Mouse (Mus musculus) layer of hippocampus, adult 2 months (tissue): ENCODE measurements around the gene Pid1. TPM values are rescaled to one million over a fixed set of nuclear protein-coding genes. Genes with fewer than 3 reads are reported as not detected.

Source experiments
- DNase-seq, 2 experiments: peaks; one replicate each; pipeline ENCODE4 v3.0.0; 2022; ENCODE audit warnings: low spot score in 2 of 2
- H3K27ac ChIP-seq: fragments of 200-600 bp; 2 replicates; pipeline ENCODE4 v1.8.1; 2022
- H3K4me3 ChIP-seq: fragments of 200-600 bp; 2 replicates; pipeline ENCODE4 v1.8.1; 2022; ENCODE audit warnings: mild to moderate bottlenecking
- CTCF ChIP-seq: fragments of 200-600 bp; conservative IDR thresholded peaks from 2 replicates; pipeline ENCODE4 v1.8.1; 2022; ENCODE audit warnings: antibody characterized with exemption, mild to moderate bottlenecking, moderate library complexity
- total RNA-seq, 2 experiments: library from RNA; stranded (reverse); gene quantifications; 2 replicates each; pipeline ENCODE4 v1.2.3; 2021

Gene Pid1
- total RNA-seq, 2 experiments from 2014 or later: 36.8 to 39.4 TPM

- Histone ChIP-seq H3K4me3 (no peak overlapping the region), H3K27ac (no peak overlapping the region)
- DNase-seq: peak in 1 of 2 experiments; percentile 16
- no peak for TF ChIP-seq CTCF
These were observed 22.6 kb upstream of the Pid1 start for GRCm38 (mm10) chr1:84386481-84387146.

GRCm38 (mm10) chr1:84382709-84383108 lies 18.7 kb upstream of the Pid1 start:
- no peak overlapping the region for H3K4me3 ChIP-seq
- DNase-seq: no peak
- TF ChIP-seq CTCF: no peak
- H3K27ac ChIP-seq: no peak overlapping the region

- H3K27ac ChIP-seq: no peak overlapping the region
- no peak overlapping the region for H3K4me3 ChIP-seq
- no peak for DNase-seq
- no peak for TF ChIP-seq CTCF
These were observed 18.1 kb upstream of the Pid1 start for GRCm38 (mm10) chr1:84382064-84382463.

GRCm38 (mm10) chr1:84380895-84381294 lies 16.9 kb upstream of the Pid1 start:
- Histone ChIP-seq H3K4me3 (no peak overlapping the region), H3K27ac (no peak overlapping the region)
- TF ChIP-seq CTCF: no peak
- DNase-seq: no peak

- Histone ChIP-seq H3K27ac (no peak overlapping the region), H3K4me3 (no peak overlapping the region)
- DNase-seq: no peak
- no peak for TF ChIP-seq CTCF
These were observed 3.8 kb upstream of the Pid1 start for GRCm38 (mm10) chr1:84367733-84368132.

- no peak for DNase-seq
- TF ChIP-seq CTCF: no peak
- H3K27ac ChIP-seq: no peak overlapping the region
- no peak overlapping the region for H3K4me3 ChIP-seq
These were observed 2.6 kb upstream of the Pid1 start for GRCm38 (mm10) chr1:84366553-84366952.

GRCm38 (mm10) chr1:84362709-84363617 lies 1.0 kb downstream of the Pid1 start:
- TF ChIP-seq CTCF: no peak
- Histone ChIP-seq H3K4me3 (no peak overlapping the region), H3K27ac (no peak overlapping the region)
- no peak for DNase-seq

GRCm38 (mm10) chr1:84362209-84362608 lies 1.8 kb downstream of the Pid1 start:
- TF ChIP-seq CTCF: no peak
- H3K4me3 ChIP-seq: no peak overlapping the region
- H3K27ac ChIP-seq: no peak overlapping the region
- DNase-seq: no peak

- Histone ChIP-seq H3K27ac (no peak overlapping the region), H3K4me3 (no peak overlapping the region)
- no peak for TF ChIP-seq CTCF
- DNase-seq: no peak
These were observed 2.6 kb downstream of the Pid1 start for GRCm38 (mm10) chr1:84361389-84361788.

GRCm38 (mm10) chr1:84359611-84360500 lies 4.1 kb downstream of the Pid1 start:
- DNase-seq: no peak

GRCm38 (mm10) chr1:84357216-84357615 lies 6.8 kb downstream of the Pid1 start:
- no peak for DNase-seq
- no peak for TF ChIP-seq CTCF
- no peak overlapping the region for H3K4me3 ChIP-seq
- H3K27ac ChIP-seq: no peak overlapping the region

More at GRCm38 (mm10) chr1:84359611-84360500, 4.1 kb downstream of the Pid1 start:
- Histone ChIP-seq H3K27ac (no peak overlapping the region), H3K4me3 (no peak overlapping the region)
- no peak for TF ChIP-seq CTCF

- peak overlapping the region; percentile 5; the same call in 1 of the 2 replicates for H3K27ac ChIP-seq
- no peak overlapping the region for H3K4me3 ChIP-seq
- TF ChIP-seq CTCF: no peak
- no peak for DNase-seq
These were observed 13.7 kb downstream of the Pid1 start for GRCm38 (mm10) chr1:84350262-84350661.
